Mouse (Mus musculus) Patski (cell line): ENCODE measurements around the gene Mmp24. TPM values are rescaled to one million over a fixed set of nuclear protein-coding genes. Genes with fewer than 3 reads are reported as not detected.

ENCODE experiments used
- ATAC-seq: fragments of 100-300 bp; one replicate; pipeline ENCODE4 v1.8.0; 2021
- CTCF ChIA-PET: fragments of 350-600 bp; sonication (Branson Sonifier 250); formaldehyde crosslinking; loops from one replicate; lab custom pipeline; 2022; ENCODE audit warnings: inconsistent platforms; lab: Charles Lee
- POLR2A ChIA-PET: fragments of 350-600 bp; sonication (Branson Sonifier 250); formaldehyde crosslinking; loops from one replicate; lab custom pipeline; 2022; ENCODE audit warnings: antibody characterized with exemption, inconsistent platforms; lab: Charles Lee
- DNase-seq: peaks from one replicate; pipeline ENCODE4 v3.0.0-alpha.2; 2011; ENCODE audit warnings: low read depth, low spot score
- H3K27me3 ChIP-seq: fragments of 371-371 bp; one replicate; pipeline ENCODE4 v1.5.1; 2021
- CTCF ChIP-seq: fragments of 100-300 bp; IDR thresholded peaks from one replicate; pipeline ENCODE4 v1.5.1; 2021
- in situ Hi-C: fragments of 300-500 bp; cut with MboI; formaldehyde crosslinking; loops from 3 replicates; pipeline ENCODE4 v1.11.1; 2018; ENCODE audit warnings: low pct_unique_long_range_greater_than_20kb, mixed read lengths
- polyA plus RNA-seq: library from polyadenylated mRNA; unstranded; gene quantifications from one replicate; pipeline ENCODE4 v1.2.3, GENCODE M21; 2021

Gene Mmp24
- polyA plus RNA-seq, 1 experiment from 2014 or later: 0.05 TPM

- ChIA-PET POLR2A (no interaction called here), CTCF (interaction anchor here (0.7 kb wide), 1 partner anchor 55 kb away, joined by 3 read pairs; no protein-coding TSS in a partner anchor)
- no peak for ATAC-seq
- no peak for DNase-seq
- TF ChIP-seq CTCF: no peak
- H3K27me3 ChIP-seq: no peaks in the 10 kb centered on the region
- in situ Hi-C loops: loop anchor here (5.0 kb wide), 1 partner anchor 40 kb away; no protein-coding TSS in a partner anchor
Observed at GRCm38 (mm10) chr2:155811821-155812396, 36.8 kb downstream of the Mmp24 start.

- no peak for TF ChIP-seq CTCF
- ChIA-PET POLR2A (no interaction called here), CTCF (no interaction called here)
- in situ Hi-C loops: loop anchor here (5.0 kb wide), 1 partner anchor 40 kb away; no protein-coding TSS in a partner anchor
- DNase-seq (no peak), ATAC-seq (no peak)
- H3K27me3 ChIP-seq: no peaks in the 10 kb centered on the region
Observed at GRCm38 (mm10) chr2:155812637-155813036, 37.5 kb downstream of the Mmp24 start.

GRCm38 (mm10) chr2:155814829-155815228 is 39.7 kb downstream of the Mmp24 start:
- no peaks in the 10 kb centered on the region for H3K27me3 ChIP-seq
- TF ChIP-seq CTCF: no peak
- POLR2A ChIA-PET: interaction anchor here (0.6 kb wide), 1 partner anchor 124 kb away, joined by 3 read pairs; no protein-coding TSS in a partner anchor
- DNase-seq (no peak), ATAC-seq (no peak)
- in situ Hi-C loops: loop anchor here (5.0 kb wide), 1 partner anchor 43 kb away; no protein-coding TSS in a partner anchor
- CTCF ChIA-PET: interaction anchor here (1.2 kb wide), 1 partner anchor 119 kb away, joined by 3 read pairs; no protein-coding TSS in a partner anchor

- ChIA-PET POLR2A (no interaction called here), CTCF (no interaction called here)
- in situ Hi-C loops: no loop called here
Observed at GRCm38 (mm10) chr2:155816179-155816578, 41.0 kb downstream of the Mmp24 start.

GRCm38 (mm10) chr2:155817301-155818245 is 42.4 kb downstream of the Mmp24 start:
- peak; percentile 29 for ATAC-seq
- in situ Hi-C loops: no loop called here
- ChIA-PET POLR2A (interaction anchor here (0.5 to 1.0 kb wide), 3 partner anchors 11 to 436 kb away, joined by 3 read pairs; no protein-coding TSS in a partner anchor), CTCF (no interaction called here)
- no peak for DNase-seq
- no peaks in the 10 kb centered on the region for H3K27me3 ChIP-seq
- no peak for TF ChIP-seq CTCF

More at GRCm38 (mm10) chr2:155816179-155816578, 41.0 kb downstream of the Mmp24 start:
- TF ChIP-seq CTCF: no peak
- ATAC-seq (no peak), DNase-seq (no peak)
- no peaks in the 10 kb centered on the region for H3K27me3 ChIP-seq

- CTCF ChIA-PET: no interaction called here
- no peak for TF ChIP-seq CTCF
- ATAC-seq (peak; percentile 75), DNase-seq (no peak)
- in situ Hi-C loops: no loop called here
- POLR2A ChIA-PET: interaction anchor here (0.5 to 1.0 kb wide), 3 partner anchors 12 to 53 kb away, joined by 3 read pairs; no protein-coding TSS in a partner anchor
- no peaks in the 10 kb centered on the region for H3K27me3 ChIP-seq
Observed at GRCm38 (mm10) chr2:155818596-155819391, 43.7 kb downstream of the Mmp24 start.

- in situ Hi-C loops: no loop called here
Observed at GRCm38 (mm10) chr2:155819392-155819448, 44.1 kb downstream of the Mmp24 start, which contains the start of gene BC029722. Gene BC029722 (minus strand): TSS chr2:155819426.

GRCm38 (mm10) chr2:155819449-155820251 is 44.5 kb downstream of the Mmp24 start:
- TF ChIP-seq CTCF: no peak
- peak; percentile 69 for ATAC-seq
- DNase-seq: peak; percentile 75

More at GRCm38 (mm10) chr2:155819392-155819448, 44.1 kb downstream of the Mmp24 start, which contains the start of gene BC029722:
- no peak for TF ChIP-seq CTCF
- CTCF ChIA-PET: no interaction called here
- ATAC-seq: no peak
- POLR2A ChIA-PET: interaction anchor here (0.5 kb wide), 1 partner anchor 54 kb away, joined by 3 read pairs; no protein-coding TSS in a partner anchor
- no peaks in the 10 kb centered on the region for H3K27me3 ChIP-seq
- no peak for DNase-seq

GRCm38 (mm10) chr2:155820779-155821178 is 45.6 kb downstream of the Mmp24 start:
- ChIA-PET POLR2A (no interaction called here), CTCF (no interaction called here)
- DNase-seq: no peak
- no peak for TF ChIP-seq CTCF
- in situ Hi-C loops: no loop called here
- H3K27me3 ChIP-seq: no peaks in the 10 kb centered on the region
- ATAC-seq: no peak

More at GRCm38 (mm10) chr2:155819449-155820251, 44.5 kb downstream of the Mmp24 start:
- ChIA-PET CTCF (no interaction called here), POLR2A (no interaction called here)
- in situ Hi-C loops: no loop called here
- H3K27me3 ChIP-seq: no peaks in the 10 kb centered on the region
